Mouse (Mus musculus) C2C12 (cell line): ENCODE measurements at regions not wholly inside any gene's neighbourhood (a gene's known extent, or its start where the extent isn't known, plus 50 kb on each side); places are given as distances from the start of the nearest gene placed in this dataset.

Source experiments
- H3K27me3 ChIP-seq: one replicate; pipeline ENCODE4 v1.6.1; 2011; ENCODE audit not compliant: control insufficient read depth, insufficient read depth, insufficient read length
- H3K36me3 ChIP-seq: one replicate; pipeline ENCODE4 v1.6.1; 2011; ENCODE audit not compliant: control insufficient read depth, insufficient read depth
- H3K4me3 ChIP-seq: one replicate; pipeline ENCODE4 v1.5.1; 2011; ENCODE audit warnings: mild to moderate bottlenecking, control low read depth; ENCODE audit not compliant: poor library complexity, insufficient read depth, severe bottlenecking
- H3K79me2 ChIP-seq: one replicate; pipeline ENCODE4 v1.6.1; 2011; ENCODE audit not compliant: control insufficient read depth, insufficient read depth
- H3K79me3 ChIP-seq: one replicate; pipeline ENCODE4 v1.6.1; 2011; ENCODE audit warnings: low read depth, control low read depth
- H3ac ChIP-seq: one replicate; pipeline ENCODE3; 2011; ENCODE audit warnings: low read depth; ENCODE audit not compliant: control insufficient read depth, insufficient read length
- CEBPB ChIP-seq: IDR thresholded peaks from one replicate; pipeline ENCODE4 v1.6.1; 2011; ENCODE audit warnings: low read depth, mild to moderate bottlenecking, control low read depth, moderate library complexity
- CTCF ChIP-seq: IDR thresholded peaks from one replicate; pipeline ENCODE4 v1.5.1; 2011; ENCODE audit not compliant: control insufficient read depth, insufficient read depth, insufficient read length
- FOSL1 ChIP-seq: IDR thresholded peaks from one replicate; pipeline ENCODE4 v1.8.0; 2011; ENCODE audit warnings: mild to moderate bottlenecking, low read length; ENCODE audit not compliant: poor library complexity, insufficient read depth, severe bottlenecking
- MAX ChIP-seq: IDR thresholded peaks from one replicate; pipeline ENCODE4 v1.6.1; 2011; ENCODE audit warnings: mild to moderate bottlenecking, control low read depth
- MYOD1 ChIP-seq: IDR thresholded peaks from one replicate; pipeline ENCODE4 v1.6.1; 2011; ENCODE audit warnings: low read depth; ENCODE audit not compliant: control insufficient read depth, insufficient read length
- MYOG ChIP-seq: IDR thresholded peaks from one replicate; pipeline ENCODE4 v1.6.1; 2011; ENCODE audit not compliant: control insufficient read depth, insufficient read length; ENCODE audit errors: extremely low read depth
- USF1 ChIP-seq: IDR thresholded peaks from one replicate; pipeline ENCODE4 v1.6.1; 2011; ENCODE audit warnings: low read depth, mild to moderate bottlenecking, control low read depth, moderate library complexity

GRCm38 (mm10) chr14:105511826-105512225 lies 253.5 kb downstream of the Ndfip2 start:
- H3K79me3 ChIP-seq: no peaks in the 10 kb centered on the region
- no peak overlapping the region for H3K4me3 ChIP-seq
- no peaks in the 10 kb centered on the region for H3K27me3 ChIP-seq
- H3K36me3 ChIP-seq: no peaks in the 10 kb centered on the region
- no peak overlapping the region for H3ac ChIP-seq
- no peak for TF ChIP-seq CEBPB
- no peaks in the 10 kb centered on the region for H3K79me2 ChIP-seq

GRCm38 (mm10) chr14:105511135-105511534 lies 252.8 kb downstream of the Ndfip2 start:
- no peaks in the 10 kb centered on the region for H3K79me2 ChIP-seq
- no peaks in the 10 kb centered on the region for H3K79me3 ChIP-seq
- no peak for TF ChIP-seq MAX
- no peak overlapping the region for H3K4me3 ChIP-seq
- no peak overlapping the region for H3ac ChIP-seq
- H3K36me3 ChIP-seq: no peaks in the 10 kb centered on the region
- no peaks in the 10 kb centered on the region for H3K27me3 ChIP-seq

GRCm38 (mm10) chr14:105505261-105505660 lies 246.9 kb downstream of the Ndfip2 start:
- TF ChIP-seq CTCF (no peak), FOSL1 (no peak), USF1 (no peak), MYOD1 (no peak), MYOG (no peak), MAX (no peak)
- H3K27me3 ChIP-seq: no peaks in the 10 kb centered on the region
- H3ac ChIP-seq: no peak overlapping the region
- no peaks in the 10 kb centered on the region for H3K79me2 ChIP-seq
- H3K79me3 ChIP-seq: no peaks in the 10 kb centered on the region
- no peaks in the 10 kb centered on the region for H3K36me3 ChIP-seq
- no peak overlapping the region for H3K4me3 ChIP-seq

- TF ChIP-seq USF1 (no peak), FOSL1 (no peak), MYOD1 (no peak), MAX (no peak), CEBPB (no peak), CTCF (no peak), MYOG (no peak)
- H3K36me3 ChIP-seq: no peaks in the 10 kb centered on the region
Observed at GRCm38 (mm10) chr14:105504376-105504775, 246.0 kb downstream of the Ndfip2 start.

DNA sequence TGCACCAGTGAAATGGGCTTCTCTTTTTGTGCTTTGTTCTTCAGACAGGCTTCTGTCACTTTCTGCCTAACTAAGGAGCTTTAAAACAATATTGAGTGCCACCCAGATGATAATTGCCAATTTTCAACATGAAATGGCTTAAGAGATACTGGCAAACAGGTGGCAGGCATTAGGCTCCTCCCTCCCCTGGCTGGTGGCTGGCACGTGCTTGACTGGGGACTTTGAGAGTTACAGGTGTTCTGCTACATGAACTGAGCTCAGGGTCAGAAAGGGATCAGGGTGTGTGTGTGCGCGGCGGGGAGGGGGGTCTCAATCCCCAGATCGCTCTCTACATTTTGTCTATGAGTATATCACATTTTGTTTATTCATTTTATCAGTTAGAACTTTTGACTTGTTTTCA lies 245.4 kb downstream of the Ndfip2 start:
- no peaks in the 10 kb centered on the region for H3K79me3 ChIP-seq
- H3ac ChIP-seq: no peak overlapping the region
- TF ChIP-seq CEBPB (no peak), USF1 (no peak), FOSL1 (no peak), MYOG (no peak), MAX (no peak), CTCF (no peak), MYOD1 (no peak)
- no peaks in the 10 kb centered on the region for H3K79me2 ChIP-seq
- no peaks in the 10 kb centered on the region for H3K36me3 ChIP-seq
- no peaks in the 10 kb centered on the region for H3K27me3 ChIP-seq
- no peak overlapping the region for H3K4me3 ChIP-seq

More at GRCm38 (mm10) chr14:105504376-105504775, 246.0 kb downstream of the Ndfip2 start:
- H3K4me3 ChIP-seq: no peak overlapping the region
- no peaks in the 10 kb centered on the region for H3K79me3 ChIP-seq
- no peaks in the 10 kb centered on the region for H3K27me3 ChIP-seq
- H3K79me2 ChIP-seq: no peaks in the 10 kb centered on the region
- H3ac ChIP-seq: no peak overlapping the region

DNA sequence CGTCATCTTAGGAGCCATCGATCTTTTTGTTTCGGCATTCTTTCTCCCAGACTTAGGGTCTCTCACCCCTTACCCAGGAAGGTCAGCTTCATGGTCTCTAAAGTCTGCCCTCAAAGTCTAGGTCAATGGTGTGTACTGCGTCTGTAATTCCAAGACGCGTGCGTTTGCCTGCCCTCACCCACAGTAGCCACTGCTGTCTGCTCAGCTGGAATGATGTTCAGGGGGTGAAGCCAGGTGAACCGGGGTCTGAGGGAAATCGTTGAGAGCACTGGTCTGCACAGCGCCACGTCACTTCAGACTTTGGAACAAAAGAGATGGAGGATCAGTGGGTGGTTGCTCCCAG lies 244.2 kb downstream of the Ndfip2 start:
- no peaks in the 10 kb centered on the region for H3K27me3 ChIP-seq
- no peak for TF ChIP-seq MYOG
- no peak for TF ChIP-seq CEBPB
- no peak for TF ChIP-seq USF1
- no peak for TF ChIP-seq CTCF
- TF ChIP-seq FOSL1: no peak
- TF ChIP-seq MAX: no peak
- TF ChIP-seq MYOD1: no peak
- no peaks in the 10 kb centered on the region for H3K79me2 ChIP-seq
- H3K79me3 ChIP-seq: no peaks in the 10 kb centered on the region
- no peak overlapping the region for H3ac ChIP-seq
- no peak overlapping the region for H3K4me3 ChIP-seq
- no peaks in the 10 kb centered on the region for H3K36me3 ChIP-seq

GRCm38 (mm10) chr14:105501792-105502632 lies 243.6 kb downstream of the Ndfip2 start:
- H3K4me3 ChIP-seq: no peak overlapping the region
- TF ChIP-seq USF1 (no peak), CEBPB (no peak), MYOG (no peak), MYOD1 (no peak), MAX (no peak)
- no peaks in the 10 kb centered on the region for H3K27me3 ChIP-seq
- H3K79me2 ChIP-seq: no peaks in the 10 kb centered on the region
- H3K79me3 ChIP-seq: no peaks in the 10 kb centered on the region
- H3K36me3 ChIP-seq: no peaks in the 10 kb centered on the region
- no peak overlapping the region for H3ac ChIP-seq
